Mouse (Mus musculus): ENCODE measurements around the gene Mylk.
A peak's percentile ranks its signal among the peaks of the same experiment; 100 is the strongest.
"Not testable (repeated sequence)": the region's sequence is repeated elsewhere in the genome, so short reads cannot be mapped to it uniquely, and the experiment has no call there.

Mylk gene

DNA sequence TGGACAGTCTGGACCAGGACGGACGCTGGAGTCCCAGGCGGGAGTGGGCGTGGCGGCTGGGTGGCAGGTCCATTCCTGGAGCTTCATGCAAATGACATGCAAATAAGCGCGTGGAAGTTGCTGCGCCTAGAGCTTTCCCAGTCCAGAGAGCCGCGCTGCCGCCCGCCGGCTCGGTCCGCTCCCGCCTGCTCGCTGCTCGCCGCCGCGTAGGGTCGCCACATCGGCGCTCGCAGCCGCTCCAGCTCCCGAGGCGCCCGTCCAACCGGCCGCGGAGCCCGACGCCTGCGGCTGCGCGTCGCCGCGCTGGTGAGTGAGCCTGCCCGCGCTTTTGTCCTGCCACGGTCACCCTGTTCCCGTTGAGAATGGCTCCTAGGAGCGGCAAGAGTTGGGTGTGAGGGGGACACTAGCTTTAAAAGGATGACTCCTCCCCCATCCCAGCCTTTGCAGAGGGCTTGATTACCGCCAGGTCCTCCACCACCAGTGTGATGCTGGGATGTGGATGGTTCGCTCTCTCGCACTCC lies at the start of gene Mylk:
Mylk (plus strand) TSS at position 146 of the 521 bp plus-strand sequence.
- DNase-seq (ENCODE audit: low read depth, low spot score) = peak; percentile 6

GRCm38 (mm10) chr16:34698721-34699120 lies 46.3 kb upstream of the Mylk start:
- DNase-seq (ENCODE audit: low read depth, low spot score) = not testable (repeated sequence)

DNA sequence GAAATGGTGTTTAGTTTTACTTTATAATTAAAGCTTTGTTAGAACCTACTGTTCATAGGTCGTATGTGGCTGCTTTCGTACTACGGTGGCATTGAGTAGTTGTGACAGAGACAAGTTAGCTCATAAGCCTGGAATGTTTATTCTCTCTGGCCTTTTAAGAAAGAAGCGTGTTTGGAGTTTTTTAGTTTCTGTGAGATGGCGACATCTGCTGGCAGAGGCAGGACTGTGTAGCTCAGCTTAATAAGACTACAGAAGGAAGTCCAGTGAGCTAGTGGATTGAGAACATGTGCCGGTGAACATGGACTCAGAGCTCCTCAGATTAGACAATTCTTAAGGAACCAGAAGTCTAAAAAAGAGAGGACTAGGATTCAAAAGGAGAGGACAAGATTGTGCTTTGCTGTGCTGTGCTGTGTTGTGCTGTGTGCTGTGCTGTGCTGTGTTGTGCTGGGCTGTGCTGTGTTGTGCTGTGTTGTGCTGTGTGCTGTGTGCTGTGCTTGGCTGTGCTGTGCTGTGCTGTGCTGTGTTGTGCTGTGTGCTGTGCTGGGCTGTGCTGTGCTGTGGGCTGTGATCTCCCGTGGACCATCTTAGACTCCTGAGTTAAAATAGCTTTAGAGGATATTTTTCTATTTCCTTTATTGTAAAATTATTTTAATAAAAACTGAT lies 44.7 kb upstream of the Mylk start:
- peak; percentile 70 for DNase-seq (ENCODE audit: low read depth, low spot score)

- no peak for DNase-seq (ENCODE audit: low read depth, low spot score)
Observed at GRCm38 (mm10) chr16:34700828-34701216, 44.2 kb upstream of the Mylk start.

DNA sequence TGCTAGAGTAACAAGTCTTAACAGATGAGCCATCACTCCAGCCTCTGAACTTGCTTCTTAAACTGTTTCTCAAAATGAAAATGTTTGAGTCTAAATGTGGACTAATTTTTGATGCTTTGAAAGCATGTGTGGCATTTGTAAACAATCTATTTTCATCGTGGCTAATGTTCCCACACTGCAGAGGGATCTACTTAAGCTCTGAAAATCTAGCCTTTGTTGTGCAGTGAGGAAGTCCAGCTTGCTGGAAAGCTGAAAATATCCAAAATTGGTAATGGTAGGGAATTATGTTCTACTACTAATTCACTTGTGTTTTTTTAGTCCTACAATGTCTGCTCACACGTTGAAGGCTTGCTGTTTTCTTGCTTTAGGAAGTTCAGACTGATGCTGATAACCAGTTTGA lies 39.0 kb upstream of the Mylk start:
- DNase-seq (ENCODE audit: low read depth, low spot score) = no peak

DNA sequence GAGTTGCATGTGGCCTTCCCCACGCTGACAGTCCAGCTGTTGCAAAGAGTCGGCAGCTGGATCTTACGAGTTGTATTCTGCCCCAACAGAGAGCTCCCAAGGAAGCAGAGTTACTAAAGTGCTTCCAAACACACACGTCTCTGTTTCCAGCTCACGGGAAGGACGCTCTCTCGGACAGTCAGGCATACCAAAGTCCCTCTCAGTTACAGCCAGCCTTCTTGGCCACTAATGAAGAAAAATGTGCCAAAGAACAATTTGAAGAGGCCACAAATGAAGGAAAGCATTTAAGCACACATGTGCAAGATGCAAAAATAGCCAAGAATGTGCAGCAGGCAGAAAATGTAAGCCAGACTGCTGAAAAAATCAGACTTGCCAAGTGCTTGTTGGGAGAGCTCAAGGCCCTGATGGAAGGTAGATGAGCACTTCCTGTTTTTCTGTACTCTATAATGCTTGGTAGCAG lies 38.5 kb upstream of the Mylk start:
- no peak for DNase-seq (ENCODE audit: low read depth, low spot score)

GRCm38 (mm10) chr16:34711481-34711880 lies 33.5 kb upstream of the Mylk start:
- DNase-seq (ENCODE audit: low read depth, low spot score) = no peak

DNA sequence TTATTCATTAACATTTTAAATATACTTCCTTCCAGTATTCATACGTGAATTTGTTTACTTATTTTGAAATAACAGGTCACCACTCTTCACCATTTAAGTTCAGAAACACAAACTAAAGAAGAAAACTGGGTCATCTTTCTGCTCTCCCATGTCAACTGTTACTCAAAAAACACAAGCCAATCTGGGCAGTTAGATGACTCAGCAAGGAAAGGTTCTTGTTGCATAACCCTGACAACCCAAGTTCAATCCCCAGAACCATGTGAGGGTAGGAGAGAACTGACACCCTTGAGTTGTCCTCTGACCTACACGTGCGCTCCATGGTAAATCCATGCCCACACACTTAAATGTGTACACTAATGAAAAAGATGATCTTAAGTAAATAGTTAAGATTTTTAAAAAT lies 19.9 kb upstream of the Mylk start:
- DNase-seq (ENCODE audit: low read depth, low spot score) = no peak

- not testable (repeated sequence) for DNase-seq (ENCODE audit: low read depth, low spot score)
Observed at GRCm38 (mm10) chr16:34728610-34729009, 16.4 kb upstream of the Mylk start.

DNA sequence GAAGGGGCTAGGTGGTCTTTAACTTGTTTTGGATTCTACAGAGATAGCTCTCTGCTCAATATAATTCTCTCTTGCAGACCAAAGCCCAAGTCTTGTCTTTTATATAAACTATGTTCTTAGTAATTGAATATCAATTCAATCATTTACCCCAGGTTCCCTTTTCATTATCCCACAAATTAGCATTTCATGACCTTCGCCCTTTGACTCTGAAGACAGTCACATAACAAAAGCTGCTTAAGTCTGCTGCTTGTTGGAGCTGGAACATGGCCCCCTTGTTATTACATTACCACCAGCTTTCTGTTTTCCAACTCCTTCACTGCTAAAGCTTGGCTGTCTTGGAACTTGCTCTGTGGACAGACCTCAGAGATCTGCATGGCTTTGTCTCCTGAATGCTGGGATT lies 15.6 kb upstream of the Mylk start:
- no peak for DNase-seq (ENCODE audit: low read depth, low spot score)

DNA sequence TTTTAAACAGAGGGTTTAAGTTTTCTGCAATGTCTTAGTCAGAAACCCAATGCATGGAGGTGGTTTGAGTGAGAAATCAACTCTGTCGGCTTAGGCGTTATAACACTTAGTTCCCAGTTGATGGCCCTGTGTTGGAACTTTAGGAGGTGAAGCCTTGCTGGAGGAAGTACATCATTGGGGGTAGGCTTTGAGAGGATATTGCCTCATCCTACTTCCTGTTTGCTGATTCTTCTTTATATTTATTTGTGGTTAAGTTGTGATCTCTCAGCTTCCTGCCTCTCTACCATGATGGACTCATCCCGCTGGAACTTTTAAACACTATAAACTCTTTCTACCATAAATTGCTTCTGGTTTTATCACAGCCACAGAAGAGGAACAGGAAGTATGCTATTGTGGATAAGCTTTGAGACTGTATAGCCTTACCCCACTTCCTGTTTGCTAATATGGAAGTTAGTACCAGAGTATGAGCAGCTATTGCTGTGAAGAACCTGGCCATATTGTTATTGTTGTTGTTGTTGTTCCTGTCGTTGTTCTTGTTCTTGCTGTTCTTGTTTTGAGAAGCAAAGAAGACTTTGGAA lies 6.3 kb upstream of the Mylk start:
- no peak for DNase-seq (ENCODE audit: low read depth, low spot score)

DNA sequence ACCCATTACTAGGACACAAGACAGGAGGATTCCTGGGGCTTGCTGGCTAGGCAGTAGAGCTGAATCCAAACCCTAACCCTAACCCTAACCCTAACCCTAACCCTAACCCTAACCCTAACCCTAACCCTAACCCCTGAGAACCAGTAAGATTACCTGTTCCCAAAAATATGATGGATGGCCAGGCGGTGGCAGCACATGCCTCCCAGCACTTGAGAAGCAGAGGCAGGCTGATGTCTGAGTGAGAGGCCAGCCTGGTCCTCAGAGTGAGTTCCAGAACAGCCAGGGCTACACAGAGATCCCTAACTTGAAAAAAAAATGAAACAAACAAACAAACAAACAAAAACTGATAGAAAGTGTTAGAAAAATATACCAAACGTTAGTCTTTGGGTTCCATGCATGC lies 2.1 kb upstream of the Mylk start:
- DNase-seq (ENCODE audit: low read depth, low spot score) = no peak

- DNase-seq (ENCODE audit: low read depth, low spot score) = no peak
Observed at GRCm38 (mm10) chr16:34748081-34748720, 3.2 kb downstream of the Mylk start.

- no peak for DNase-seq (ENCODE audit: low read depth, low spot score)
Observed at GRCm38 (mm10) chr16:34749536-34749935, 4.5 kb downstream of the Mylk start.

- no peak for DNase-seq (ENCODE audit: low read depth, low spot score)
Observed at GRCm38 (mm10) chr16:34752026-34752425, 7.0 kb downstream of the Mylk start.

GRCm38 (mm10) chr16:34752977-34753376 lies 8.0 kb downstream of the Mylk start:
- no peak for DNase-seq (ENCODE audit: low read depth, low spot score)

- no peak for DNase-seq (ENCODE audit: low read depth, low spot score)
Observed at GRCm38 (mm10) chr16:34756991-34757390, 12.0 kb downstream of the Mylk start.

DNA sequence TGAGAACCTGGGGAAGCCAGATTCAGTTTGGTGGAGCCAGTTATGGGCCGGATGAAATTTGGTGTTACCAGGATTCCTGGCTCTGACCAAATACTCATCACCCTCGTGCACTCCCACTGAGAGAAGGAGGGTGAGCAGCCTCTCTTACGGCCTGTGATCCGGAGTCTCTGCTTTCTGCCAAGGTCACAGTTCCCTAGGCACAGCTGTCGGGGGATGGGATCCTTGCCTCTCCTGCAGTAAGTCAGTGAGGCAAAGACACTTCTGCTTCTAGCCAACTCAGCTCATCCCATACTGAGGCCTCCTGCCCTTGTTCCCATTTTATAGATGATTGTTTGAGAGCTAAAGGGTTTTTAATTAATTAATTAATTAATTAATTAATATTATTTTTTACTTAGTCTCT lies 13.2 kb downstream of the Mylk start:
- no peak for DNase-seq (ENCODE audit: low read depth, low spot score)

- no peak for DNase-seq (ENCODE audit: low read depth, low spot score)
Observed at GRCm38 (mm10) chr16:34763959-34764591, 19.1 kb downstream of the Mylk start.

DNA sequence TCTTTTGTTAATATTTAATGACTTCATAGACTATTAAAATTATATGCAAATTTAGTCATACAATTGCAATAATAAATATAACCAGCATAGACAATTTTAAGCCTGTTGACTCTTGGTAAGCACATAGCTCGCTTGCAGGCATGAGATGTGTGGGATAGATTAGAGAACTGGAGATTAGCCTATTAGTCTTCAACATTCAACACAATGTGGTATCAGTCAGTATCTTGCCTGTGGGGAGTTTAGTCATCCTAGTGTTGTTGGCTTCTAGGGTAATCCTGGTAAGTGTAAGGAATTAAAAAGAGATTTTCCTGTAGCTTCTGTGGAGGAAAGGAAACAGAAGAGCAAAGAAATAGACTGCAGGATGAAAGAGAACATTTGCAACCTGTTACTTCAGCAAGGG lies 20.7 kb downstream of the Mylk start:
- DNase-seq (ENCODE audit: low read depth, low spot score) = no peak

DNA sequence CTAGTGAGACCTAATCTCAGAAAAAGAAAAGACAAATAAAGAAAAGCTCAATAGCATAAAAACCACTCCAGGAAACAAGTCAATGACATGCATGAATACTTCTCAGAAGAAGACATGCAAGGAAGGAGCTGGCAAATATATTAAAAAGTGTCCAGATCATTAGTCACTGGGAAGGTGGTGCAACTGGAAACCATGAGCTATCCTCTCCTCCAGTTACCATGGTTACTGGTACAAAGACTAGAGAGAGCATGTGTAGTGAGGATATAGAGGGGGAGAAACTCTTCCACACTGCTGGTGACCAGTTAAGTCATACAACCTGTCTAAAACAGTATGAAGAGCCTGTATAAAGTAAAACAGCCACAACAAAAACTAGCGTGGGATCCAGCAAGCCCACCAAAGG lies 21.2 kb downstream of the Mylk start:
- DNase-seq (ENCODE audit: low read depth, low spot score) = no peak

- DNase-seq (ENCODE audit: low read depth, low spot score) = no peak
Observed at GRCm38 (mm10) chr16:34767443-34767842, 22.4 kb downstream of the Mylk start.

Data from telencephalon, adult 2 months (tissue).